Mouse (Mus musculus) large intestine, adult 2 months (tissue): ENCODE results near the gene Fam198b. TPM values are rescaled to one million over a fixed set of nuclear protein-coding genes. Genes with fewer than 3 reads are reported as not detected.

Experiments
- DNase-seq: peaks from one replicate; pipeline ENCODE4 v3.0.0-alpha.2; 2012; ENCODE audit warnings: low read depth, low spot score
- WGBS: fragments of 180-500 bp; shearing (Covaris S2); methylation state at CpG from one replicate; pipeline ENCODE4 v1.1.7; 2018; 5-methylcytosine and 5-hydroxymethylcytosine counted together
- polyA plus RNA-seq: library from polyadenylated mRNA; depleted of rRNA; stranded (reverse); fragments of >200 nt; gene quantifications from 2 replicates; pipeline ENCODE4 v1.2.3, GENCODE M21; 2012; rRNA removed

Gene Fam198b
- polyA plus RNA-seq, 1 experiment, result 2.6 TPM

GRCm38 (mm10) chr3:79970498-79970897 lies 86.2 kb downstream of the Fam198b start:
- 52% methylated on average over 2 of the region's 2 CpGs for WGBS
- DNase-seq, result no peak

- WGBS, result 64% methylated on average over 7 of the region's 7 CpGs
- DNase-seq, result no peak
Measured at GRCm38 (mm10) chr3:79971542-79971941, 87.2 kb downstream of the Fam198b start.

- no peak for DNase-seq
- 44% methylated on average over 3 of the region's 3 CpGs for WGBS
Measured at GRCm38 (mm10) chr3:79976786-79977185, 92.5 kb downstream of the Fam198b start.

GRCm38 (mm10) chr3:79977656-79978450 lies 93.5 kb downstream of the Fam198b start:
- no peak for DNase-seq
- WGBS, result 71% methylated on average over 11 of the region's 11 CpGs

- DNase-seq, result no peak
- 68% methylated on average over 1 of the region's 1 CpGs for WGBS
Measured at GRCm38 (mm10) chr3:79980714-79981113, 96.4 kb downstream of the Fam198b start.

GRCm38 (mm10) chr3:79983961-79984419 lies 99.7 kb downstream of the Fam198b start:
- DNase-seq, result no peak
- WGBS, result 79% methylated on average over 2 of the region's 2 CpGs

- WGBS, result 25% methylated on average over 1 of the region's 1 CpGs
- no peak for DNase-seq
Measured at GRCm38 (mm10) chr3:79984542-79984941, 100.2 kb downstream of the Fam198b start.

GRCm38 (mm10) chr3:79989250-79989649 lies 104.9 kb downstream of the Fam198b start:
- WGBS, result 71% methylated on average over 8 of the region's 8 CpGs
- DNase-seq, result no peak

- no peak for DNase-seq
- 35% methylated on average over 2 of the region's 2 CpGs for whole genome bisulfite sequencing
Measured at GRCm38 (mm10) chr3:79989911-79990310, 105.6 kb downstream of the Fam198b start.

- no peak for DNase-seq
Measured at GRCm38 (mm10) chr3:79990480-79990879, 106.1 kb downstream of the Fam198b start.

GRCm38 (mm10) chr3:79994029-79994539 lies 109.8 kb downstream of the Fam198b start:
- 46% methylated on average over 5 of the region's 5 CpGs for WGBS
- DNase-seq, result no peak

GRCm38 (mm10) chr3:79995726-79996125 lies 111.4 kb downstream of the Fam198b start:
- WGBS, result 63% methylated on average over 6 of the region's 6 CpGs

More at GRCm38 (mm10) chr3:79995726-79996125, 111.4 kb downstream of the Fam198b start:
- DNase-seq, result no peak

Other genes with a start within 250 kb of the Fam198b start
- gene Rxfp1, start 146.7 kb upstream of the Fam198b start, polyA plus RNA-seq, result 0.06 TPM in 1 of 2 replicates, not detected in the other
- gene Tmem144, start 31.8 kb upstream of the Fam198b start, polyA plus RNA-seq, result 4.2 and 9.5 TPM in 2 replicates